Comparison of ENCODE assay signal across 8 mouse cellular contexts in genomic region chr3:95892066-95893052, GRCm38 (mm10). TPM values are rescaled to one million over a fixed set of nuclear protein-coding genes. Genes with fewer than 3 reads are reported as not detected.
A peak's percentile ranks its signal among the peaks of the same experiment; 100 is the strongest.
DNase-seq lines count a peak whose midpoint lies in the region; ATAC-seq lines count a peak whose summit lies in the region.

No protein-coding gene starts in this region.

- H3K27ac ChIP-seq in forebrain, embryonic 15.5 days (replicated peaks), result peak overlapping the region; percentile 36; the same call in 1 of the 2 replicates
- peak overlapping the region; percentile 61 for H3K27ac ChIP-seq in liver, embryonic 15.5 days (replicated peaks)
- H3K27ac ChIP-seq in stomach, embryonic 16.5 days (ENCODE audit: low read length), result peak overlapping the region; percentile 94

- peaks cover 9% of the 10 kb centered on the region for H3K36me3 ChIP-seq in megakaryocyte, embryonic 14.5 days (replicated peaks; ENCODE audit: low read length)
- H3K36me3 ChIP-seq in forebrain, embryonic 15.5 days, result peaks cover under 1% of the 10 kb centered on the region; the same call in 1 of the 2 replicates
- 0 out of 2 replicates have a peak, but pooled peaks cover under 1% of the 10 kb centered on the region for H3K36me3 ChIP-seq in liver, embryonic 15.5 days (replicated peaks)
- H3K36me3 ChIP-seq in stomach, embryonic 16.5 days (ENCODE audit: control insufficient read depth, insufficient read depth, low read length), result no peaks in the 10 kb centered on the region

- H3K4me3 ChIP-seq in megakaryocyte, embryonic 14.5 days (replicated peaks), result peak overlapping the region; percentile 90
- no peak overlapping the region for H3K4me3 ChIP-seq in forebrain, embryonic 15.5 days
- peak overlapping the region; percentile 19 for H3K4me3 ChIP-seq in liver, embryonic 15.5 days (replicated peaks)
- peak overlapping the region; percentile 43 for H3K4me3 ChIP-seq in stomach, embryonic 16.5 days (replicated peaks; ENCODE audit: low read length)

- 0 out of 2 replicates have a peak overlapping the region, but pooled peaks have one; percentile 3 for H3K9ac ChIP-seq in forebrain, embryonic 15.5 days (replicated peaks)
- H3K9ac ChIP-seq in liver, embryonic 15.5 days, result peak overlapping the region; percentile 10; the same call in 1 of the 2 replicates
- peak overlapping the region; percentile 63 for H3K9ac ChIP-seq in stomach, embryonic 16.5 days (ENCODE audit: low read length)

- H3K27me3 ChIP-seq in megakaryocyte, embryonic 14.5 days (replicated peaks), result peaks cover 3% of the 10 kb centered on the region
- H3K27me3 ChIP-seq in forebrain, embryonic 15.5 days, result no peaks in the 10 kb centered on the region
- peaks cover 9% of the 10 kb centered on the region; the same call in 1 of the 2 replicates for H3K27me3 ChIP-seq in liver, embryonic 15.5 days
- H3K27me3 ChIP-seq in stomach, embryonic 16.5 days (ENCODE audit: control insufficient read depth, insufficient read depth, low read length), result no peaks in the 10 kb centered on the region

- WGBS in forebrain, embryonic 15.5 days, result 44% methylated on average over 11 of the region's 11 CpGs
- WGBS in liver, embryonic 15.5 days (ENCODE audit: insufficient replicate concordance), result 26% methylated on average over 11 of the region's 11 CpGs
- 31% methylated on average over 11 of the region's 11 CpGs for WGBS in stomach, embryonic 16.5 days

- no peak for DNase-seq in layer of hippocampus, adult 11-12 months (ENCODE audit: low spot score)
- DNase-seq in right cerebral cortex, postnatal 25 days, result no peak
- DNase-seq in cerebellum, adult 8-10 months, result no peak

- peaks cover 55% of the 10 kb centered on the region for H3K4me1 ChIP-seq in megakaryocyte, embryonic 14.5 days
- H3K4me1 ChIP-seq in forebrain, embryonic 15.5 days, result peaks cover 18% of the 10 kb centered on the region
- H3K4me1 ChIP-seq in liver, embryonic 15.5 days (replicated peaks), result peaks cover 44% of the 10 kb centered on the region
- H3K4me1 ChIP-seq in stomach, embryonic 16.5 days (ENCODE audit: control insufficient read depth, insufficient read depth, low read length), result peaks cover 12% of the 10 kb centered on the region

- no peak for ATAC-seq in megakaryocyte, adult 5-6 weeks (ENCODE audit: poor library complexity, severe bottlenecking)
- no peak for ATAC-seq in forebrain, embryonic 15.5 days (replicated peaks)
- ATAC-seq in liver, embryonic 15.5 days (ENCODE audit: insufficient read depth), result no peak
- no peak for ATAC-seq in stomach, embryonic 16.5 days (ENCODE audit: insufficient read depth, low FRiP score)

- H3K9me3 ChIP-seq in megakaryocyte, embryonic 14.5 days, result no peaks in the 10 kb centered on the region
- H3K9me3 ChIP-seq in forebrain, embryonic 15.5 days, result no peaks in the 10 kb centered on the region
- no peaks in the 10 kb centered on the region for H3K9me3 ChIP-seq in liver, embryonic 15.5 days (replicated peaks)
- no peaks in the 10 kb centered on the region for H3K9me3 ChIP-seq in stomach, embryonic 16.5 days (replicated peaks; ENCODE audit: control insufficient read depth, low read length)

- no peak overlapping the region for H3K4me2 ChIP-seq in forebrain, embryonic 15.5 days (replicated peaks)
- H3K4me2 ChIP-seq in liver, embryonic 15.5 days, result peak overlapping the region; percentile 87
- H3K4me2 ChIP-seq in stomach, embryonic 16.5 days (ENCODE audit: low read depth, low read length), result peak overlapping the region; percentile 55

RNA-seq across cellular contexts. Expression of gene BC028528, which starts 0.6 kb away (rescaled TPM):
- polyA plus RNA-seq in megakaryocyte, embryonic 14.5 days (2012; ENCODE audit: insufficient read depth, low replicate concordance), result 0.30 TPM in 1 of 2 replicates, not detected in the other
- 88.2 and 97.9 TPM in 2 replicates for total RNA-seq in megakaryocyte, adult 5-6 weeks (2015)
- total RNA-seq in megakaryocyte, adult 5-6 weeks (2017), result 114 and 117 TPM in 2 replicates
- polyA plus RNA-seq in forebrain, embryonic 15.5 days (2015; fragmentation: Nextera tagmentation; extraction: Ambion mirVana), result 12.7 and 14.7 TPM in 2 replicates
- 6.6 and 7.0 TPM in 2 replicates for polyA plus RNA-seq in liver, embryonic 15.5 days (2015; fragmentation: Nextera tagmentation; extraction: Ambion mirVana)
- polyA plus RNA-seq in stomach, embryonic 16.5 days (2015; fragmentation: Nextera tagmentation; extraction: Ambion mirVana), result 28.8 and 30.0 TPM in 2 replicates

RNA-seq across cellular contexts. Expression of gene Aph1a, which starts 1.4 kb away (rescaled TPM):
- polyA plus RNA-seq in megakaryocyte, embryonic 14.5 days (2012; ENCODE audit: insufficient read depth, low replicate concordance), result 39.8 and 61.7 TPM in 2 replicates
- total RNA-seq in megakaryocyte, adult 5-6 weeks (2015), result 28.3 and 31.4 TPM in 2 replicates
- total RNA-seq in megakaryocyte, adult 5-6 weeks (2017), result 38.9 and 39.2 TPM in 2 replicates
- 31.3 and 39.8 TPM in 2 replicates for polyA plus RNA-seq in forebrain, embryonic 15.5 days (2015; fragmentation: Nextera tagmentation; extraction: Ambion mirVana)
- 11.8 and 13.3 TPM in 2 replicates for polyA plus RNA-seq in liver, embryonic 15.5 days (2015; fragmentation: Nextera tagmentation; extraction: Ambion mirVana)
- 33.9 and 34.6 TPM in 2 replicates for polyA plus RNA-seq in stomach, embryonic 16.5 days (2015; fragmentation: Nextera tagmentation; extraction: Ambion mirVana)

RNA-seq across cellular contexts. Expression of gene Ciart, which starts 10.3 kb away (rescaled TPM):
- 10.4 and 16.9 TPM in 2 replicates for polyA plus RNA-seq in megakaryocyte, embryonic 14.5 days (2012; ENCODE audit: insufficient read depth, low replicate concordance)
- 1.0 and 1.2 TPM in 2 replicates for total RNA-seq in megakaryocyte, adult 5-6 weeks (2015)
- total RNA-seq in megakaryocyte, adult 5-6 weeks (2017), result 0.85 and 1.6 TPM in 2 replicates
- 4.3 TPM in 2 replicates for polyA plus RNA-seq in forebrain, embryonic 15.5 days (2015; fragmentation: Nextera tagmentation; extraction: Ambion mirVana)
- 1.2 and 1.4 TPM in 2 replicates for polyA plus RNA-seq in liver, embryonic 15.5 days (2015; fragmentation: Nextera tagmentation; extraction: Ambion mirVana)
- 3.8 and 5.2 TPM in 2 replicates for polyA plus RNA-seq in stomach, embryonic 16.5 days (2015; fragmentation: Nextera tagmentation; extraction: Ambion mirVana)

RNA-seq across cellular contexts. Expression of gene Car14, which starts 12.1 kb away (rescaled TPM):
- polyA plus RNA-seq in megakaryocyte, embryonic 14.5 days (2012; ENCODE audit: insufficient read depth, low replicate concordance), result not detected in 2 replicates
- total RNA-seq in megakaryocyte, adult 5-6 weeks (2015), result not detected in 2 replicates
- total RNA-seq in megakaryocyte, adult 5-6 weeks (2017), result not detected in 2 replicates
- polyA plus RNA-seq in forebrain, embryonic 15.5 days (2015; fragmentation: Nextera tagmentation; extraction: Ambion mirVana), result 10.5 and 14.0 TPM in 2 replicates
- polyA plus RNA-seq in liver, embryonic 15.5 days (2015; fragmentation: Nextera tagmentation; extraction: Ambion mirVana), result 11.8 and 15.6 TPM in 2 replicates
- 2.4 and 2.9 TPM in 2 replicates for polyA plus RNA-seq in stomach, embryonic 16.5 days (2015; fragmentation: Nextera tagmentation; extraction: Ambion mirVana)

RNA-seq across cellular contexts. Expression of gene Mrps21, which starts 21.0 kb away (rescaled TPM):
- polyA plus RNA-seq in megakaryocyte, embryonic 14.5 days (2012; ENCODE audit: insufficient read depth, low replicate concordance), result 36.5 and 191 TPM in 2 replicates
- 143 and 165 TPM in 2 replicates for total RNA-seq in megakaryocyte, adult 5-6 weeks (2015)
- total RNA-seq in megakaryocyte, adult 5-6 weeks (2017), result 333 and 410 TPM in 2 replicates
- polyA plus RNA-seq in forebrain, embryonic 15.5 days (2015; fragmentation: Nextera tagmentation; extraction: Ambion mirVana), result 294 and 306 TPM in 2 replicates
- polyA plus RNA-seq in liver, embryonic 15.5 days (2015; fragmentation: Nextera tagmentation; extraction: Ambion mirVana), result 141 and 166 TPM in 2 replicates
- polyA plus RNA-seq in stomach, embryonic 16.5 days (2015; fragmentation: Nextera tagmentation; extraction: Ambion mirVana), result 290 and 321 TPM in 2 replicates

Comparison
In these comparisons a context has a peak if more than half of its experiments do, and no peak if none do; other contexts are left out.
1. H3K27ac ChIP-seq: peak in every context shown above with its lines; median percentile 94 in stomach, embryonic 16.5 days; 61 in liver, embryonic 15.5 days; 36 in forebrain, embryonic 15.5 days.
2. H3K9ac ChIP-seq: peak in every context shown above with its lines; median percentile 63 in stomach, embryonic 16.5 days; 10 in liver, embryonic 15.5 days; 3 in forebrain, embryonic 15.5 days.